Mouse (Mus musculus) forebrain, embryonic 11.5 days (tissue): ENCODE measurements around the gene Gabrd. TPM values are rescaled to one million over a fixed set of nuclear protein-coding genes. Genes with fewer than 3 reads are reported as not detected.

Experiments used
- ATAC-seq: fragments of 200-750 bp; cut with Nextera tagmentation; replicated peaks from 2 replicates; pipeline ENCODE4 v1.8.0; 2017; ENCODE audit warnings: moderate TSS enrichment; ENCODE audit not compliant: low FRiP score
- DNase-seq: peaks from one replicate; pipeline ENCODE4 v3.0.0-alpha.2; 2017; ENCODE audit warnings: low spot score
- H3K27ac ChIP-seq: fragments of 300-500 bp; sonication (generic); 2 replicates; pipeline ENCODE4 v1.5.1; 2014; ENCODE audit warnings: low read depth, low read length
- H3K27me3 ChIP-seq: fragments of 300-500 bp; sonication (generic); 2 replicates; pipeline ENCODE4 v1.6.1; 2014; ENCODE audit warnings: mild to moderate bottlenecking, low read length, mixed read lengths; ENCODE audit not compliant: control insufficient read depth, insufficient read depth
- H3K36me3 ChIP-seq: fragments of 300-500 bp; sonication (generic); 2 replicates; pipeline ENCODE4 v1.6.1; 2014; ENCODE audit warnings: mild to moderate bottlenecking, low read length, moderate library complexity, mixed read lengths; ENCODE audit not compliant: control insufficient read depth, insufficient read depth
- H3K4me1 ChIP-seq: fragments of 300-500 bp; sonication (generic); replicated peaks from 2 replicates; pipeline ENCODE4 v1.6.1; 2014; ENCODE audit warnings: low read length, mixed read lengths; ENCODE audit not compliant: control insufficient read depth, insufficient read depth
- H3K4me2 ChIP-seq: fragments of 300-500 bp; sonication (generic); 2 replicates; pipeline ENCODE4 v1.6.1; 2014; ENCODE audit warnings: low read depth, mild to moderate bottlenecking, low read length, moderate library complexity, mixed read lengths; ENCODE audit not compliant: severe bottlenecking
- H3K4me3 ChIP-seq: fragments of 300-500 bp; sonication (generic); 2 replicates; pipeline ENCODE4 v1.5.1; 2014; ENCODE audit warnings: low read depth, low read length
- H3K9ac ChIP-seq: fragments of 300-500 bp; sonication (generic); 2 replicates; pipeline ENCODE4 v1.6.1; 2014; ENCODE audit warnings: low read length
- H3K9me3 ChIP-seq: fragments of 300-500 bp; sonication (generic); 2 replicates; pipeline ENCODE4 v1.6.1; 2016; ENCODE audit warnings: low read length, mixed read lengths; ENCODE audit not compliant: control insufficient read depth
- WGBS: fragments of 180-500 bp; shearing (Covaris S2); extraction: QIAGEN DNeasy Blood & Tissue Kit; methylation state at CpG from one replicate; pipeline ENCODE4 v1.1.7; 2014; 5-methylcytosine and 5-hydroxymethylcytosine counted together
- polyA plus RNA-seq: library from polyadenylated mRNA; unstranded; fragments of >200 nt; fragmentation: Nextera tagmentation; extraction: Ambion mirVana; gene quantifications from 2 replicates; pipeline ENCODE4 v1.2.1, GENCODE M21; 2014

Gabrd gene
- polyA plus RNA-seq, 1 experiment from 2014 or later, result not detected

DNA sequence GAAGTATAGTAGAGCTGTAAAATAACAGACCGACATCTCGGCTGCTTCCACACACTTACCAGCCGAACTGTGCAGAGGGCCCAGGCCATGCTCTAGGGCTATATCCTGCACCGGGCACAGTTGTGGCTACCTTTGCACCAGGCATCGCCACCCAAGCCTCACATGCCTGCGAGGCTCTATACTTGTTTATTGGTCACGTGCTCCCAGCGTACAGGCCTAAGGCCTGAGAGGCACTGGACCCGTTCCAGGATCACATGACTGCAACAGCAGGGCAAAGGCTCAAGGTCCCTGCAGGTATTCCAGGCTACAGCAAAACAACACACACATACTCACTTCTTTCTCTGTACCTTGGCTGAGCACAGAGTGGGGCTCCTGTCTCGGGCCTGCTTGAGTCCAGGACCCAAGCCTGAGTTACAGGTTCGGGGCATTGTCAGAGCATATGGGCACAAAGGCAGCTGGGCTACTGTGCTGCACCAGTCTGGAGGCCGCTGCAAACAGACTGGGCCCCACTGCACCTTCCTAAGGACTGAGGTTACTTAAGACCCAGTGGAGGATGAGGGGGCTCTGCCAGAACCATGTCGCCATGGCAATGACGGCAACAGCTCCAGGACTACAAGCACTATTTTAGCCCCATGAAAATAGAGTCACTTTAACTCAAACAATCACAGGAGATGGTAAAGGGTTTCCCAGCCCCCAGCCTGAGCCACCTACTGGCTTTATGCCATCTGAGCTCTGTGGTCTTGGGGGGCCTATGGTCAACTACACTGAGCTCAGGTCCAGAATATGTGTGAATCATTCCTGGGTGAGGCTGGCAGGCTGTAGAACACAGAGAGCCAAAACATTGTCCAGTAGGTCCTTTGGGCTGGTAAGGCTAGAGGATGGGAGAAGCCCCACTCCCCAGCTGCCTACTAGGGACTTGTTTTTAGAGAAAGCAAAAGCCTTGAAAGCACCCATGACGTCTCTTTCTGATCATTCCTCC is 26.9 kb downstream of the Gabrd start:
- Histone ChIP-seq H3K36me3 (no peaks in the 10 kb centered on the region), H3K9ac (no peak overlapping the region), H3K9me3 (no peaks in the 10 kb centered on the region), H3K27ac (no peak overlapping the region), H3K4me1 (no peaks in the 10 kb centered on the region), H3K4me3 (no peak overlapping the region), H3K4me2 (no peak overlapping the region), H3K27me3 (no peaks in the 10 kb centered on the region)
- peak; percentile 46 for DNase-seq
- ATAC-seq, result no peak
- 87% methylated on average over 15 of the region's 15 CpGs for WGBS

DNA sequence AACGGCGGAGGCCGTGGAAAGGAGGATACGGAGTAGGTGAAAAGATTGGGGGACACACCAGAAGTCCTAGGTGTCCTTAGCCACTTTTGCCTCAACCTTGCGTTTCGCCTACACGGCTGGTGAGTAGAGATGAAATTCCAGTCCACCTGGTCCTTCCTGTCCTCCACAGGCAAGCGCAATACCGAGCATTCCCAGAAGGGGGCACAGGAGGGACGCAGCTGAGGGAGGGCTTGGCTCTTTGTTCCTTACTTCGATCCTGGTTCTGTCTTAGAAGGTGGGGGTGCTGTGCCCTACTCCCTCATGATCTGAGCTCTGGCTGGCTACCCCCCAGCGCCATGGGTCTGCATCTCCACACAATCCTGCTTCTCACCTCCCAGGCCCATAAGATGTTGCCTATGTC is 29.2 kb downstream of the Gabrd start:
- H3K36me3 ChIP-seq, result no peaks in the 10 kb centered on the region

GRCm38 (mm10) chr4:155367739-155368138 is 30.2 kb downstream of the Gabrd start:
- WGBS, result 96% methylated on average over 9 of the region's 9 CpGs
- ATAC-seq, result no peak
- no peak overlapping the region for H3K9ac ChIP-seq
- H3K4me3 ChIP-seq, result no peak overlapping the region
- no peak for DNase-seq
- H3K36me3 ChIP-seq, result no peaks in the 10 kb centered on the region
- peaks cover 1% of the 10 kb centered on the region; the same call in 1 of the 2 replicates for H3K27me3 ChIP-seq
- no peak overlapping the region for H3K27ac ChIP-seq
- no peaks in the 10 kb centered on the region for H3K4me1 ChIP-seq
- no peak overlapping the region for H3K4me2 ChIP-seq
- no peaks in the 10 kb centered on the region for H3K9me3 ChIP-seq

More for the DNA sequence above, 29.2 kb downstream of the Gabrd start:
- H3K4me3 ChIP-seq, result no peak overlapping the region
- no peak overlapping the region for H3K4me2 ChIP-seq
- no peak overlapping the region for H3K9ac ChIP-seq
- H3K4me1 ChIP-seq, result no peaks in the 10 kb centered on the region
- peak; percentile 82 for DNase-seq
- WGBS, result 29% methylated on average over 12 of the region's 12 CpGs
- no peaks in the 10 kb centered on the region for H3K9me3 ChIP-seq
- no peak for ATAC-seq
- no peak overlapping the region for H3K27ac ChIP-seq
- no peaks in the 10 kb centered on the region for H3K27me3 ChIP-seq

DNA sequence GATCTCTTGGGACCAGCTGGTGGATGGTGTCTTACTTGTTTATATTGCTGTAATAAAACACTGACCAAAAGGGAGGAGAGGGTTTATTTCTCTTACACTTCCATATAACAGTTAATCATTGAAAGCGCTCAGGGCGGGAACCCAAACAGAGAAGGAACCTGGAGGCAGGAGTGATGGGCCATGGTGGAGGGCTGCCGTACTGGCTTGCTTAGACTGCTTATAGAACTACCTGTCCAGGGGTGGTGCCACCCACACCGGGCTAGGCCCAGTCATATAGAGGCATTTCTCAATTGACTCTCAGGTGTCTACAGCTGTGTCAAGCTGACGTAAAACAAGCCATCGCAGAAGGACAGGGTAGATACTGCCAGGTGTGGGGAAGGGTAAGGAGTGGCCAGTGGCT is 31.1 kb downstream of the Gabrd start:
- ATAC-seq (no peak), DNase-seq (no peak)

DNA sequence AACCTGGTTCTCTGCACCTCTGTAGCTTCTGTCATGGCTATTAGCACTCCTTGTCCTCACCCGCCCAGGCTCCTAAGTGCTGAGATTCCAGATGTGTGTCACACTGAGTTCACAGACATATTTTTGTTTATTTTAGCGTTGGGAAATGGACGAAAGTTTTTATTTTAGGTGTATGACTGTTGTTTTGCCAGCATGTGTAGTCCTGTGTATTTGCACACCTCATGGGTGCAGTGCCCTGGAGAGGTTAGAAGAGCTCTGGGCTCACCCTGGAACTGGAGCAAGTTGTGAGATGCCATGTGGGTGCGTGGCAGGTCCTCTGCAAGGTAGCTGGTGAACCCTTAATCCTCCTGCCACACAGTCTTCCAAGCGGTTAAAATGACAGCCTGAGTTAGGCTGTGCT is 35.5 kb downstream of the Gabrd start:
- Histone ChIP-seq H3K9me3 (no peaks in the 10 kb centered on the region), H3K27ac (no peak overlapping the region), H3K9ac (no peak overlapping the region), H3K4me2 (no peak overlapping the region), H3K27me3 (peaks cover 32% of the 10 kb centered on the region), H3K4me3 (no peak overlapping the region), H3K36me3 (no peaks in the 10 kb centered on the region), H3K4me1 (peaks cover 3% of the 10 kb centered on the region; the same call in 1 of the 2 replicates)
- 35% methylated on average over 5 of the region's 5 CpGs for WGBS
- no peak for ATAC-seq
- no peak for DNase-seq

More for the DNA sequence above, 31.1 kb downstream of the Gabrd start:
- no peaks in the 10 kb centered on the region for H3K36me3 ChIP-seq
- H3K4me3 ChIP-seq, result no peak overlapping the region
- H3K27ac ChIP-seq, result no peak overlapping the region
- H3K4me2 ChIP-seq, result no peak overlapping the region
- H3K4me1 ChIP-seq, result peaks cover 3% of the 10 kb centered on the region; the same call in 1 of the 2 replicates
- WGBS, result 90% methylated on average over 6 of the region's 6 CpGs
- no peaks in the 10 kb centered on the region for H3K9me3 ChIP-seq
- H3K27me3 ChIP-seq, result peaks cover 10% of the 10 kb centered on the region
- no peak overlapping the region for H3K9ac ChIP-seq

DNA sequence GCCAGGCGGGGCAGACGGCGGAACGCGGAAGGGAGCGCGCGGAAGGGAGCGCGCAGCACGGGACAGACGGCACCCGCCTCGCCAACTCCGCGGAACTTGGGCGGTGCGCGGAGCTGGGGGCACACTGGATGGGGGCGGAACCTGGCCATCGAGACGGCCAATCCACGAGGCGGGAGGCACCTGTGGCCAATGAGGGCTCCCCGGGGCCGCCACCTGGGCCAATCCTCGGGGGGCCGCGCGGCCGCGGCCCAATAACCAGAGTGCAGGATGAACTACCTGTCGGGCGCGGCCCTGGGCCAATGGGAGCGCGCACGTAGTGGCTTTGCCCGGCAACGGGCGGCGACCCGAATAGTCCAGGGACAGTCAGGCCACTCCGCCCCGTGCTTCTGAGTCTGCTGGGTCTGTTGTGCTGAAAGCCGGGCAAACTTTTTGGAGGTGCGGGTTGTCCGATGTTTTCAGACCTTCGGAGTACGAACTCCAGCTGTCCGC is 36.6 kb downstream of the Gabrd start, which contains the start of gene Prkcz:
TSS of gene Prkcz (minus strand) at position 59 of the 489 bp plus-strand sequence.
- Histone ChIP-seq H3K4me2 (peak within 1 kb of the TSS; percentile 57), H3K36me3 (no peaks in the 10 kb centered on the region), H3K4me3 (peak within 1 kb of the TSS; percentile 41), H3K4me1 (peaks cover 3% of the 10 kb centered on the region; the same call in 1 of the 2 replicates), H3K27ac (no peak within 1 kb of the TSS), H3K27me3 (peaks cover 32% of the 10 kb centered on the region), H3K9me3 (no peaks in the 10 kb centered on the region), H3K9ac (peak within 1 kb of the TSS; percentile 23; the same call in 1 of the 2 replicates)
- DNase-seq, result peak; percentile 90
- under 1% methylated on average over 49 of the region's 51 CpGs for WGBS
- ATAC-seq, result peak; percentile 88

DNA sequence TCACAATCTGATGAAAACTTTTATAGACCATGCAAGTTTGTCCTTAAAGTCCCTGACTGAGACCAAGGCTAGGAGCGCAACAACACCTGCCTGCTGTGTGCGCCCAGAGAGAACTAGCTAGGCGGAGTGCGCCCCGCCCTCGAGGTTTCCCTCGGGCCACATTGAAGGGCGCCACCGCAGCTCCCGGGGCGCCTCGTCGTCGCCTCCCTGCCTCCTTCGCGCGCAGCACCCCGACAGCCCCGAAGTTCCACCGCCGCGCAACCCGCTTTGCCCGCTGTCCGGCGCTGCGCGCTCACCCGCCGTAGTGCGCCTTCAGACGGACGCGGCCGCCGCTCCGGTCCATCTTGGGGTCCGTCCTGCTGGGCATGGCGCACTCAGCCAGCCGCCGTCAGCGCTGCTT is 37.1 kb downstream of the Gabrd start:
- Histone ChIP-seq H3K27ac (no peak overlapping the region), H3K4me1 (peaks cover 3% of the 10 kb centered on the region; the same call in 1 of the 2 replicates), H3K27me3 (peaks cover 32% of the 10 kb centered on the region), H3K4me3 (peak overlapping the region; percentile 41), H3K9ac (no peak overlapping the region), H3K36me3 (no peaks in the 10 kb centered on the region), H3K4me2 (peak overlapping the region; percentile 57), H3K9me3 (no peaks in the 10 kb centered on the region)
- WGBS, result under 1% methylated on average over 41 of the region's 42 CpGs
- DNase-seq (peak; percentile 62), ATAC-seq (0 out of 2 replicates have a peak, but pooled peaks have one; percentile 40)

DNA sequence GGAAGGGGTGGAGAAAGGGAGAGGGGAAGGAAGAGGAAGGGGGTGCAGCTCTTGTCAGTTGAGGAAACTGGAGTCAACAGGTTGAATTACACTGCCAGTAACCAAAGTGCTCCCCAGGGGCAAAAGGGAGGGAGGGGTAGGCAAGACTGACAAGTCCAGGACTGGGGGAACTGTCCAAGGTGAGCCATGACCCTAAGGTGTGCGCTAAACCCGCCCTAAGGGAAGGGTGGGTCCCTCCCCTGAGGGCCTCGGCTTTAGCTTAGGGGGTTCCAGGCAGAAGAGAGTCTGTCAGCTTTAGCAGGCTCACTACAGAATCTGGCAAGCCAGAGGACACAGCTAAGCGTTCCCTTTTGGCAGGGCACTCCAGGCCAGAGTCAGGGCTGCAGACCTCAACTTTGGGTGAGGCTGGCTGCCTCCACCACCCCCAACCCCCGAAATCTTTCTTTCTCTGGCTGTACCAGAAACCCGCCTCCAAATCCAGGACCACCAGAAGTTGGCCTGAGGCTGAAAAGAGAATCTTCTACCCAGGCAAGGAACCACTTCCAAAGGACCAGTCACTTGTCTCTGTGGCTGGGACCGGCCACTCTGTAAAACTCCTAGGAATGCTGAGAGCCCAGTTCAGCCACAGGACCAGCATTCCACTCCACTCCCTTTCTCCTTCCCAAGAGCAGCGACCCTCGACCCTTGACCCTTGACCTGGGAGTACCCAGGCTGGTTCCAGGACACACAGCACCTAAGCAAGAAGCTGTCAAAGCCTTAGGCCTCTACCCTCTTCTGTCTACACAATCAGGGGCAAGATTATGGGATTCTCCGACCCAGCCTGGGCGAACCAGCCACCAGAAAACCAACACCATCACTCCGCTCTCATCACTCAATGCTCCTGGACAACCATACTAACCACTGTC is 38.1 kb downstream of the Gabrd start:
- no peak overlapping the region for H3K9ac ChIP-seq
- peaks cover 32% of the 10 kb centered on the region for H3K27me3 ChIP-seq
- H3K9me3 ChIP-seq, result no peaks in the 10 kb centered on the region
- no peak overlapping the region for H3K4me2 ChIP-seq
- ATAC-seq, result no peak
- no peak for DNase-seq
- 43% methylated on average over 12 of the region's 12 CpGs for WGBS
- no peak overlapping the region for H3K27ac ChIP-seq
- H3K4me3 ChIP-seq, result no peak overlapping the region
- no peaks in the 10 kb centered on the region for H3K36me3 ChIP-seq
- peaks cover 3% of the 10 kb centered on the region; the same call in 1 of the 2 replicates for H3K4me1 ChIP-seq
